Mouse (Mus musculus) hindbrain, postnatal 0 days (tissue): Measurements from ENCODE around the gene Fiz1. TPM values are rescaled to one million over a fixed set of nuclear protein-coding genes. Genes with fewer than 3 reads are reported as not detected.

Experiments
- ATAC-seq: fragments of 200-750 bp; cut with Nextera tagmentation; 2 replicates; pipeline ENCODE4 v1.8.0; 2017; ENCODE audit warnings: mild to moderate bottlenecking, moderate TSS enrichment, moderate library complexity
- DNase-seq: peaks from one replicate; pipeline ENCODE4 v3.0.0-alpha.2; 2015; ENCODE audit warnings: low spot score
- H3K27ac ChIP-seq: fragments of 300-500 bp; sonication (generic); 2 replicates; pipeline ENCODE4 v1.5.1; 2014; ENCODE audit warnings: mild to moderate bottlenecking
- H3K27me3 ChIP-seq: fragments of 300-500 bp; sonication (generic); 2 replicates; pipeline ENCODE4 v1.6.1; 2014; ENCODE audit warnings: low read length, mixed read lengths; ENCODE audit not compliant: insufficient read depth
- H3K36me3 ChIP-seq: fragments of 300-500 bp; sonication (generic); 2 replicates; pipeline ENCODE4 v1.6.1; 2014; ENCODE audit warnings: low read length, mixed read lengths; ENCODE audit not compliant: insufficient read depth
- H3K4me1 ChIP-seq: fragments of 300-500 bp; sonication (generic); 2 replicates; pipeline ENCODE4 v1.6.1; 2014; ENCODE audit warnings: antibody characterized with exemption, low read length, mixed read lengths; ENCODE audit not compliant: insufficient read depth
- H3K4me2 ChIP-seq: fragments of 300-500 bp; sonication (generic); 2 replicates; pipeline ENCODE4 v1.6.1; 2014; ENCODE audit warnings: low read depth, mild to moderate bottlenecking, low read length, moderate library complexity, mixed read lengths
- H3K4me3 ChIP-seq: fragments of 300-500 bp; sonication (generic); 2 replicates; pipeline ENCODE4 v1.5.1; 2014; ENCODE audit warnings: low read length
- H3K9ac ChIP-seq: fragments of 300-500 bp; sonication (generic); replicated peaks from 2 replicates; pipeline ENCODE4 v1.6.1; 2014; ENCODE audit warnings: mild to moderate bottlenecking, low read length, moderate library complexity, mixed read lengths
- H3K9me3 ChIP-seq: fragments of 300-500 bp; sonication (generic); 2 replicates; pipeline ENCODE4 v1.6.1; 2016; ENCODE audit warnings: low read length, mixed read lengths
- CTCF ChIP-seq: IDR thresholded peaks from 2 replicates; pipeline ENCODE4 v1.5.1; 2016; ENCODE audit warnings: antibody characterized with exemption, control low read depth, low read depth
- WGBS: fragments of 180-500 bp; shearing (Covaris S2); extraction: QIAGEN DNeasy Blood & Tissue Kit; methylation state at CpG from one replicate; pipeline ENCODE4 v1.1.7; 2014; 5-methylcytosine and 5-hydroxymethylcytosine counted together
- polyA plus RNA-seq: library from polyadenylated mRNA; unstranded; fragments of >200 nt; fragmentation: Nextera tagmentation; extraction: Ambion mirVana; gene quantifications from 2 replicates; pipeline ENCODE4 v1.2.1, GENCODE M21; 2015
- total RNA-seq: library from RNA; depleted of rRNA; stranded (reverse); fragments of >200 nt; gene quantifications from 2 replicates; pipeline ENCODE4 v1.2.3, GENCODE M21; 2014

Gene Fiz1
- total and polyA plus RNA-seq, 2 experiments from 2014 or later, result 29.1 to 44.0 TPM

- no peak for ATAC-seq
- no peaks in the 10 kb centered on the region for H3K27me3 ChIP-seq
- 51% methylated on average over 59 of the region's 59 CpGs for WGBS
- no peak for DNase-seq
- no peak for TF ChIP-seq CTCF
- no peaks in the 10 kb centered on the region for H3K9me3 ChIP-seq
- H3K4me3 ChIP-seq, result peak overlapping the region; percentile 13; the same call in 1 of the 2 replicates
- H3K9ac ChIP-seq, result peak overlapping the region; percentile 21; the same call in 1 of the 2 replicates
- peak overlapping the region; percentile 93 for H3K4me2 ChIP-seq
- peaks cover 10% of the 10 kb centered on the region for H3K4me1 ChIP-seq
- H3K27ac ChIP-seq, result no peak overlapping the region
- 0 out of 2 replicates have a peak, but pooled peaks cover 5% of the 10 kb centered on the region for H3K36me3 ChIP-seq
Observed at GRCm38 (mm10) chr7:4993999-4994788, 20.3 kb downstream of the Fiz1 start.

DNA sequence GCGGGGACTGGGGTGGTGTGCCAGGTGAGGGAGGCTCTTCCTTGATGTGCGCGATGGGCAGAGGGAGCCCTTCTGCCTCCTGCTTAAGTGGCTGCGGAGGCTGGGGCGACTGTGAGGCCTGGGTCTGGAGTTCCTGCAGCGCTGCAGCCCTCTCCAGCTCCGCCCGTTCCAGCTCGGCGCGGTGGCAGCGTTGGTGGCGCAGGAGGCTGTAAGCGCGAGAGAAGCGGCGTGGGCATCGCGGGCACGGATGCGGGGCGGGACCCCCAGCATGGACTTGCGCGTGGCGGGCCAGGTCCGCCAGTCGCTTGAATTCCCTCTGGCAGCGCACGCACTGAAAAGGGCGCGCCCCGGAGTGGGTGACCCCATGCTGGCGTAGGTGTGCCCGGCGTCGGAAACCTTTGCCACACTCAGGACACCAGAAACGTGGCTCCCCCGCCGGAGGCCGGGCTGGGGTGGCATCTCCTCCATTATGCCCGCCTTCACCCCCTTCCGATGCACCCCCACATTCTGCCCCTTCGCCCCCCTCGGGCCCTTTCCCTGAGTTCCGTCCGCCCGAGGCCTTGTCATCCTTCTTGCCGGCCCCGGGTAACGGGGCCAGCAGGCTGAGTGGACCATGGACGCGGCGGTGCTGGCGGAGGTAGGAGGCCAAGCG lies 21.0 kb downstream of the Fiz1 start:
- Histone ChIP-seq H3K4me1 (peaks cover 10% of the 10 kb centered on the region), H3K9ac (no peak overlapping the region; the same call in 1 of the 2 replicates), H3K4me3 (no peak overlapping the region), H3K27me3 (no peaks in the 10 kb centered on the region), H3K36me3 (0 out of 2 replicates have a peak, but pooled peaks cover 5% of the 10 kb centered on the region), H3K9me3 (no peaks in the 10 kb centered on the region), H3K27ac (no peak overlapping the region), H3K4me2 (peak overlapping the region; percentile 93)
- no peak for TF ChIP-seq CTCF
- no peak for DNase-seq
- WGBS, result 41% methylated on average over 55 of the region's 55 CpGs
- no peak for ATAC-seq

GRCm38 (mm10) chr7:4988250-4988649 lies 26.2 kb downstream of the Fiz1 start:
- no peak for TF ChIP-seq CTCF
- no peak overlapping the region for H3K27ac ChIP-seq
- no peaks in the 10 kb centered on the region for H3K4me1 ChIP-seq
- ATAC-seq, result no peak
- no peak for DNase-seq
- H3K9ac ChIP-seq, result no peak overlapping the region
- H3K4me2 ChIP-seq, result no peak overlapping the region
- H3K9me3 ChIP-seq, result no peaks in the 10 kb centered on the region
- 79% methylated on average over 2 of the region's 2 CpGs for WGBS
- H3K4me3 ChIP-seq, result no peak overlapping the region
- 0 out of 2 replicates have a peak, but pooled peaks cover 3% of the 10 kb centered on the region for H3K36me3 ChIP-seq
- no peaks in the 10 kb centered on the region for H3K27me3 ChIP-seq

DNA sequence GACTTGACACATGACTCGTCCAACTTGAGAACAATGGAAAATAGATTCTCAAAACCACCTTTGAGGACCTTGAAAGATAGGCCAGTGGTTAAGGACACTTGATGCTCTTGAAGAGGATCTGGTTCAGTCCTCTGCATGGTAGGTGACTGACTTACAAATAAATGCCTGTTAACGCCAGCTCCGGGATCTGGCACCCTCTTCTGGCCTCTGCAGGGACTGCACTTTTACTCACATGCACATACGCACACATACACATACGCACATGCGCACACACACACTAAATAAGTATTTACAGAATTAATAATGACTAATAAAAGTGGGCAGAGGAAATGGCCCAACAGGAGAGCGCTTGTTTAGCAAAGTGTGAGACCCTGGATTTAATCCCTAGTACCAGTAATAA lies 37.7 kb downstream of the Fiz1 start:
- Histone ChIP-seq H3K27ac (no peak overlapping the region), H3K4me2 (no peak overlapping the region), H3K9ac (no peak overlapping the region), H3K36me3 (no peaks in the 10 kb centered on the region), H3K9me3 (no peaks in the 10 kb centered on the region), H3K4me1 (no peaks in the 10 kb centered on the region), H3K27me3 (no peaks in the 10 kb centered on the region), H3K4me3 (no peak overlapping the region)
- WGBS, result 94% methylated on average over 7 of the region's 7 CpGs
- peak; percentile 14; the same call in 1 of the 2 replicates for TF ChIP-seq CTCF
- DNase-seq, result no peak
- ATAC-seq, result no peak

GRCm38 (mm10) chr7:4975455-4975854 lies 39.0 kb downstream of the Fiz1 start:
- Histone ChIP-seq H3K27ac (no peak overlapping the region), H3K9ac (no peak overlapping the region)

GRCm38 (mm10) chr7:4972321-4973047 lies 42.0 kb downstream of the Fiz1 start:
- H3K9ac ChIP-seq, result no peak overlapping the region

More at GRCm38 (mm10) chr7:4975455-4975854, 39.0 kb downstream of the Fiz1 start:
- Histone ChIP-seq H3K4me2 (no peak overlapping the region), H3K4me1 (no peaks in the 10 kb centered on the region), H3K36me3 (no peaks in the 10 kb centered on the region), H3K4me3 (no peak overlapping the region), H3K27me3 (no peaks in the 10 kb centered on the region), H3K9me3 (no peaks in the 10 kb centered on the region)
- WGBS, result 67% methylated on average over 4 of the region's 4 CpGs
- TF ChIP-seq CTCF, result no peak
- no peak for DNase-seq
- no peak for ATAC-seq

More at GRCm38 (mm10) chr7:4972321-4973047, 42.0 kb downstream of the Fiz1 start:
- ATAC-seq (no peak), DNase-seq (no peak)
- Histone ChIP-seq H3K4me2 (no peak overlapping the region), H3K9me3 (no peaks in the 10 kb centered on the region), H3K27me3 (no peaks in the 10 kb centered on the region), H3K36me3 (no peaks in the 10 kb centered on the region), H3K4me3 (no peak overlapping the region), H3K4me1 (no peaks in the 10 kb centered on the region), H3K27ac (no peak overlapping the region)
- 75% methylated on average over 18 of the region's 18 CpGs for WGBS
- TF ChIP-seq CTCF, result no peak
